Mouse (Mus musculus): Measurements from ENCODE around the gene Mrpl11. TPM values are rescaled to one million over a fixed set of nuclear protein-coding genes. Genes with fewer than 3 reads are reported as not detected.

Mrpl11 gene
- 10 to 100 TPM; 32.4 to 35.4 TPM for total RNA-seq (2023)

GRCm38 (mm10) chr19:4961928-4962601 is at the start of gene Mrpl11:
Mrpl11 (plus strand) TSS chr19:4962147.

GRCm38 (mm10) chr19:4927904-4928531 is 33.9 kb upstream of the Mrpl11 start, which contains the start of gene Dpp3:
Dpp3 (minus strand) TSS chr19:4928287.

GRCm38 (mm10) chr19:4942551-4943252 is 19.2 kb upstream of the Mrpl11 start, which contains the start of gene Peli3:
Peli3 (minus strand) TSS chr19:4943127.

GRCm38 (mm10) chr19:4990256-4990625 is 28.3 kb downstream of the Mrpl11 start, which contains the start of gene Npas4:
Npas4 (minus strand) TSS chr19:4990316.

Other genes starting within 250 kb of the Mrpl11 start
- gene Rbm4b, start 205.7 kb upstream of the Mrpl11 start, total RNA-seq (2023), result 10 to 100 TPM; 24.8 to 30.7 TPM
- gene Rbm4, start 168.2 kb upstream of the Mrpl11 start, total RNA-seq (2023), result 100 to 1,000 TPM in 1 of 2 experiments, 10 to 100 TPM in 1; 98.1 to 112 TPM
- 10 to 100 TPM; 27.8 to 51.8 TPM for gene Gm21992, start 150.5 kb upstream of the Mrpl11 start, total RNA-seq (2023)
- gene Rbm14, start 150.5 kb upstream of the Mrpl11 start, total RNA-seq (2023), result 10 to 100 TPM; 84.8 to 95.2 TPM
- 10 to 100 TPM; 51.0 to 53.8 TPM for gene Ccs, start 122.8 kb upstream of the Mrpl11 start, total RNA-seq (2023)
- not detected for gene Ccdc87, start 122.8 kb upstream of the Mrpl11 start, total RNA-seq (2023)
- 1 to 10 TPM; 3.8 to 4.1 TPM for gene Ctsf, start 107.0 kb upstream of the Mrpl11 start, total RNA-seq (2023)
- gene Actn3, start 84.2 kb upstream of the Mrpl11 start, total RNA-seq (2023), result under 1 TPM in 1 of 2 experiments, not detected in 1; 0.27 TPM
- gene Zdhhc24, start 83.5 kb upstream of the Mrpl11 start, total RNA-seq (2023), result 1 to 10 TPM; 5.0 to 6.1 TPM
- 1 to 10 TPM; 1.9 to 3.3 TPM for gene Bbs1, start 55.5 kb upstream of the Mrpl11 start, total RNA-seq (2023)
- 10 to 100 TPM; 89.3 to 95.6 TPM for gene Dpp3, start 33.9 kb upstream of the Mrpl11 start, total RNA-seq (2023)
- 1 to 10 TPM; 2.3 to 2.9 TPM for gene Peli3, start 19.0 kb upstream of the Mrpl11 start, total RNA-seq (2023)
- 1 to 10 TPM in 1 of 2 experiments, under 1 TPM in 1; 0.90 to 1.7 TPM for gene Npas4, start 28.2 kb downstream of the Mrpl11 start, total RNA-seq (2023)
- 1 to 10 TPM; 2.6 to 4.2 TPM for gene Slc29a2, start 61.7 kb downstream of the Mrpl11 start, total RNA-seq (2023)
- 1 to 10 TPM; 4.5 to 5.3 TPM for gene B4gat1, start 76.7 kb downstream of the Mrpl11 start, total RNA-seq (2023)
- 1 to 10 TPM; 1.7 to 2.2 TPM for gene AC124502.3, start 76.7 kb downstream of the Mrpl11 start, total RNA-seq (2023)
- 10 to 100 TPM; 60.1 to 63.1 TPM for gene Brms1, start 79.2 kb downstream of the Mrpl11 start, total RNA-seq (2023)
- 10 to 100 TPM in 1 of 2 experiments, 1 to 10 TPM in 1; 7.5 to 11.2 TPM for gene Rin1, start 88.3 kb downstream of the Mrpl11 start, total RNA-seq (2023)
- gene Cd248, start 105.9 kb downstream of the Mrpl11 start, total RNA-seq (2023), result not detected
- gene Tmem151a, start 123.4 kb downstream of the Mrpl11 start, total RNA-seq (2023), result 1 to 10 TPM in 1 of 2 experiments, not detected in 1; 1.0 TPM
- gene Yif1a, start 126.4 kb downstream of the Mrpl11 start, total RNA-seq (2023), result 10 to 100 TPM; 25.6 to 32.2 TPM
- gene Cnih2, start 136.4 kb downstream of the Mrpl11 start, total RNA-seq (2023), result 1 to 10 TPM; 3.4 to 3.6 TPM
- 100 to 1,000 TPM; 103 to 108 TPM for gene Rab1b, start 144.9 kb downstream of the Mrpl11 start, total RNA-seq (2023)
- gene Klc2, start 156.4 kb downstream of the Mrpl11 start, total RNA-seq (2023), result 10 to 100 TPM; 26.7 to 27.9 TPM

Measured in T-cell, adult 66 days (primary cell).